Mouse (Mus musculus) heart, adult 2 months (tissue): ENCODE measurements around the gene Spred1.

Experiments
- CTCF ChIP-seq: fragments of 200-600 bp; IDR thresholded peaks from 2 replicates; pipeline ENCODE4 v1.8.1; 2022; ENCODE audit warnings: antibody characterized with exemption, mild to moderate bottlenecking, moderate library complexity
- EP300 ChIP-seq: fragments of 200-500 bp; IDR thresholded peaks from 2 replicates; pipeline ENCODE4 v1.6.1; 2011; ENCODE audit warnings: low read depth, low read length, control low read depth; ENCODE audit not compliant: insufficient read depth
- POLR2A ChIP-seq: fragments of 200-500 bp; IDR thresholded peaks from 2 replicates; pipeline ENCODE4 v1.6.1; 2011; ENCODE audit warnings: mild to moderate bottlenecking, low read depth, low read length, control low read depth; ENCODE audit not compliant: insufficient read depth

DNA sequence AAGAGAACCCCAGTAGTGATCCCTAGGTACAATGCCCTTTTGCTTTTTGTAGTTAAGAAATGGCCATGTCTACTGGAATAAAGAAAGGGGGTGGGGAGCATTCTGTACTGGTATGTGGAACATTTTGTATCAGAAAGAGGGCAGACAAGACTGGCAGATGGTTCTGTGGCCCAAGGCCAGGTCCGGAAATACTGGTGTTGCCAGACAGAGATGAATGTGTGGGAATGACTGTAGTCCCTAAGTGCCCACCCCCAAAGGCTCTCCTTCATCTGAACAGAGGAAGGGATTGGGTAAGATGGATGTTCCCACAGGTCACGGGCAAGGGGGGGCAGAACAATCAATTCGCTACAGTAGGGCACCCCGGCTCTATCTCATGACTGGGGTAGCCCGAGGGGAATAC lies 41.6 kb upstream of the Spred1 start:
- TF ChIP-seq POLR2A = no peak
- TF ChIP-seq EP300 = no peak
- TF ChIP-seq CTCF = no peak
